Mouse (Mus musculus): ENCODE data around the gene Sim2. TPM values are rescaled to one million over a fixed set of nuclear protein-coding genes. Genes with fewer than 3 reads are reported as not detected.

Gene Sim2
- polyA plus RNA-seq (2014; fragmentation: Nextera tagmentation; extraction: Ambion mirVana), result 1.2 and 1.3 TPM in 2 replicates

DNA sequence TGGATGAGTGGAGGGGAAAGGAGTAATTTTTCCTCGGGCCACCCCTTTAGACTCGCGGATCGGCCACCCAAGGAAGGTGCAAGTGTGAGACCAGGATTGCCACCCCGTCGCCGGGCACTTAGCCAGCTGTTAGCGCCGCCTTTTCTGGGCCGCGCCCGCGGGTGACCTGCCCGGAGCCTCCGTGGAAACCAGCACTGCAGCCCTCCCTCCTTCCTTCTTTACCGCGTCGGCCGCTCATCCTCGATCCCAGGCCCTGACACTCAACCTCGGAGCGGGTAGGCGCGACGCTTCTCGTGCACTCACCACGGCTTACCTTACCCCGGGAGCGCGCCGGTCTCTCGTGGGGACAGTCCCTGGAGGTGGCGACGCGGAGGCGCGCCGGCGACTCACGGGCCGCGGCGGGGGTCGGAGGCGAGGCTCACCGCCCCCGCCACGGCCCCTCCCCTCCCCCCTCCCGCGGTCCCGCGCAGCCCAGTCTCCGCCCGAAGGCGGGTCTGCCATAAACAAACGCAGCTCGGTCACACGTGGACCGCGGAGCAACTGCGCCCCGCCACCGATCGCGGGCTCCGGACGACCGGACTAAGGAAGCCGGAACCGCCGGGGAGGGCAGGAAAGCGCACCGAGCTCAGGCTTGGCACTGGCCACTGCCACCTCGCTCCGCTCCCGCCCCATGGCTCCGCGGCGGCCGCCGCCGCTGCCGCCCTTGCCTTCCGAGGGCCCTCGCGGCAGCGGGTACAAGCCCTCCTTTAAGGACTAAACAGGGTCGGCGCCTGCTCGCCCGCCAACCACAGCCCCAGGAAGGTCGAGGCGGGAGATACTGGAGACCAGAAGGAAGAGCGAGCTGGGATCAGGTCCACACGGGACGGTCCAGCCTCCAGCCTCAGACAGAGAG, at the start of gene Sim2:
TSS of gene Sim2 (plus strand) at position 221 of the 892 bp plus-strand sequence.
- 0 out of 2 replicates have a peak, but pooled peaks have one; percentile 8 for ATAC-seq (replicated peaks; ENCODE audit: low FRiP score)

DNA sequence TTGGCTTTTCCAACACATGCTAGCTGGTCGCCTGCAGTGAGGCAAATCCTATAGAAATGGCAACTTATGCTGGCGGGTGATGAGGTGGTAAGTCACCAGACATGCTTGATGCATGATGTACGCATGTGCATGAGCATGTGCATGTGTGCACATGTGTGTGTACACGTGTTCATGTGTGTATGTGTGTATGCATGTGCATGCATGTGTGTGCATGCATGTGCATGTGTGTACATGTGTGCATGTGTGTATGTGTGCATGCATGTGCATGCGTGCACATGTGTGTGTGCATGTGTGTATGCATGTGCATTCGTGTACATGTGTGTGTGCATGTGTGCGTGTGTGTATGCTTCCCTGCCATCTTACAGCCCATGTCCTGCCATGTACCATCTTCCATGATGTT, 47.5 kb upstream of the Sim2 start:
- Histone ChIP-seq H3K36me3 (ENCODE audit: control insufficient read depth, insufficient read depth, low read length) (no peaks in the 10 kb centered on the region), H3K4me1 (replicated peaks; ENCODE audit: control insufficient read depth, insufficient read depth, low read length) (peaks cover 5% of the 10 kb centered on the region), H3K4me3 (ENCODE audit: low read depth, low read length) (no peak overlapping the region), H3K4me2 (ENCODE audit: low read depth, low read length, severe bottlenecking) (no peak overlapping the region), H3K9me3 (ENCODE audit: control insufficient read depth, low read length) (no peaks in the 10 kb centered on the region), H3K9ac (ENCODE audit: low read length) (no peak overlapping the region), H3K27ac (ENCODE audit: low read depth, low read length) (no peak overlapping the region), H3K27me3 (ENCODE audit: control insufficient read depth, insufficient read depth, low read length) (peaks cover 3% of the 10 kb centered on the region; the same call in 1 of the 2 replicates)
- DNase-seq (ENCODE audit: low spot score) (no peak), ATAC-seq (replicated peaks; ENCODE audit: low FRiP score) (no peak)
- 88% methylated on average over 7 of the region's 7 CpGs for WGBS

More for the DNA sequence above, at the start of gene Sim2:
- peak within 1 kb of the TSS; percentile 53 for H3K4me2 ChIP-seq (ENCODE audit: low read depth, low read length, severe bottlenecking)
- no peaks in the 10 kb centered on the region for H3K9me3 ChIP-seq (ENCODE audit: control insufficient read depth, low read length)
- H3K4me1 ChIP-seq (replicated peaks; ENCODE audit: control insufficient read depth, insufficient read depth, low read length), result peaks cover 21% of the 10 kb centered on the region
- peak within 1 kb of the TSS; percentile 31 for H3K4me3 ChIP-seq (ENCODE audit: low read depth, low read length)
- H3K27me3 ChIP-seq (ENCODE audit: control insufficient read depth, insufficient read depth, low read length), result peaks cover 95% of the 10 kb centered on the region
- peak within 1 kb of the TSS; percentile 27 for H3K9ac ChIP-seq (ENCODE audit: low read length)
- DNase-seq (ENCODE audit: low spot score), result peak; percentile 63
- no peaks in the 10 kb centered on the region for H3K36me3 ChIP-seq (ENCODE audit: control insufficient read depth, insufficient read depth, low read length)
- under 1% methylated on average over 90 of the region's 96 CpGs for WGBS
- H3K27ac ChIP-seq (ENCODE audit: low read depth, low read length), result no peak within 1 kb of the TSS

DNA sequence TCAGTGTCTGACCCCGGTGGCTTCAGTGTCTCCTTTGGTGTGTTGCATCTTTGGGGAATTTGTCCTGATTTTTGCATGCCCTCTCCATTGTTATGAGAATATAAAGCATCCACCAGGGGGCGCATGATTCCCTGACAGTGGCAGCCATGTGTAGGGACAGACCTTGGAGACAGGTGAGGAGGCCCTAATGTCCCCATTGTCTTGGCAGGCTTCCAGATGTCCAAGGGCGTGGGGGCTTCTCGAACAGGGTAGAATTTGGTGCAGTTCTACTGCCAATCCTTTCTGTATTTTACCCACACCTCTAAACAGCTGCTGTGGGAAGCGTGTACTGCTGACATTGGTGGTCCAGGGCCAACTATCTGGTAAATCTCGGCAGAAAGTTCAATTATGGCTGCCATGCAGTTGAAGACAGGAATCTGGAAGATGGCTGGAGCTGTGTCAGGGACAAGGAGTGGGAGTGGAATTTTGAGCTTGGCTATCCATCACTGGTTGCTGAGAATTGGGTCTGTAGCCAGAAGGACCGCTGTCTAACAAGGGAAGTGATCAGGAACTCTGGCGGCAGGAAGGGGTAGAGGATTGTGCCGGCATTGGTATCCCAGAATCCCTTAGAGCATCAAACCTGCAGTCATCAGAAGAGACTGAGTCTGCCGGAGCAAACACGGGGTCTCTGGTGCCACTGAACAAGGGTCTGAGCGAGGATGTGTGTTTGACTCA, 46.3 kb upstream of the Sim2 start:
- ATAC-seq (replicated peaks; ENCODE audit: low FRiP score) (peak; percentile 39; the same call in 1 of the 2 replicates), DNase-seq (ENCODE audit: low spot score) (peak; percentile 72)
- Histone ChIP-seq H3K4me3 (ENCODE audit: low read depth, low read length) (no peak overlapping the region), H3K27ac (ENCODE audit: low read depth, low read length) (no peak overlapping the region), H3K27me3 (ENCODE audit: control insufficient read depth, insufficient read depth, low read length) (peaks cover 3% of the 10 kb centered on the region; the same call in 1 of the 2 replicates), H3K9me3 (ENCODE audit: control insufficient read depth, low read length) (no peaks in the 10 kb centered on the region), H3K4me2 (ENCODE audit: low read depth, low read length, severe bottlenecking) (no peak overlapping the region), H3K9ac (ENCODE audit: low read length) (no peak overlapping the region), H3K4me1 (replicated peaks; ENCODE audit: control insufficient read depth, insufficient read depth, low read length) (peaks cover 5% of the 10 kb centered on the region), H3K36me3 (ENCODE audit: control insufficient read depth, insufficient read depth, low read length) (no peaks in the 10 kb centered on the region)
- WGBS, result 69% methylated on average over 12 of the region's 12 CpGs

DNA sequence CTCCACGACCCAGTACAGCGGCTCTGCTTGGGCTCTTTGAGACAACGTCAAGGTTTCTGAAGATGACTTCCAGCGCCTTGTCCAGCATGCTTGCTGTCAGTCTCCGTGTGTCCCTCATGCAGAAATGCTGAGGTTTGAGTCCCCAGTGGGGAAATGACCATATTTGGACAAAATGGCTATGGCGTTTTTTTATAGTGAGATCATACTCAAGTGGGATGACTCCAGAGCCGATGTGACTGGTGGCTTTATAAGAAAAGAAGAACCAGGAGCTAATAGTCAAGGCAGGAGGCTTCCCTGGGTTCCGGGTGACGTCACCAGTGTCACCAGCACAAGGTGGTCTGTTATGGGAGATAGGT, 45.8 kb upstream of the Sim2 start:
- Histone ChIP-seq H3K4me2 (ENCODE audit: low read depth, low read length, severe bottlenecking) (no peak overlapping the region), H3K9ac (ENCODE audit: low read length) (no peak overlapping the region), H3K27me3 (ENCODE audit: control insufficient read depth, insufficient read depth, low read length) (peaks cover 3% of the 10 kb centered on the region; the same call in 1 of the 2 replicates), H3K36me3 (ENCODE audit: control insufficient read depth, insufficient read depth, low read length) (no peaks in the 10 kb centered on the region), H3K4me3 (ENCODE audit: low read depth, low read length) (no peak overlapping the region), H3K27ac (ENCODE audit: low read depth, low read length) (no peak overlapping the region), H3K4me1 (replicated peaks; ENCODE audit: control insufficient read depth, insufficient read depth, low read length) (peaks cover 5% of the 10 kb centered on the region), H3K9me3 (ENCODE audit: control insufficient read depth, low read length) (no peaks in the 10 kb centered on the region)
- ATAC-seq (replicated peaks; ENCODE audit: low FRiP score) (no peak), DNase-seq (ENCODE audit: low spot score) (no peak)
- whole genome bisulfite sequencing, result 87% methylated on average over 9 of the region's 9 CpGs

DNA sequence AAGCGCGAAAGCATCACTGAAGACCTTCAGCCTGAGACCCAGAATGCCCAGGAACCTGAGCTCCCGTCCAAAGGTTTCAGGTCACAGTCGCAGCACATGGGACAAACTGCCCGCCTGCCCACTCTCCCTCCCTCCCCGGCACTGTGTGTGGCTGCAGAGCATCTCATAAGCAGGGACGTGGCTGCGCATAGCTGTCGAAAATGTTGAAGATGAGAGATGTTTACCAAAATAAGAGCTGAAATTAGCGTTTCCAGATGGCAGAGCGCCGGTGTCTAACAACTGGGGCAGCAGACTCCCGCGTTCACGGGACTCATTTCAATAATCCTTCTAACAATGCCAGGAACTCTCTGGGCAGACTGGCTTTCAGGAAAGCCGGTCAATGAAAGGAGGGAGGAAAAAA, 44.2 kb upstream of the Sim2 start:
- H3K4me2 ChIP-seq (ENCODE audit: low read depth, low read length, severe bottlenecking), result peak overlapping the region; percentile 24
- H3K9me3 ChIP-seq (ENCODE audit: control insufficient read depth, low read length), result no peaks in the 10 kb centered on the region
- no peak overlapping the region for H3K4me3 ChIP-seq (ENCODE audit: low read depth, low read length)
- ATAC-seq (replicated peaks; ENCODE audit: low FRiP score) (no peak), DNase-seq (ENCODE audit: low spot score) (no peak)
- no peaks in the 10 kb centered on the region for H3K36me3 ChIP-seq (ENCODE audit: control insufficient read depth, insufficient read depth, low read length)
- no peak overlapping the region for H3K9ac ChIP-seq (ENCODE audit: low read length)
- no peak overlapping the region for H3K27ac ChIP-seq (ENCODE audit: low read depth, low read length)
- 12% methylated on average over 16 of the region's 16 CpGs for WGBS
- H3K4me1 ChIP-seq (replicated peaks; ENCODE audit: control insufficient read depth, insufficient read depth, low read length), result peaks cover 5% of the 10 kb centered on the region
- H3K27me3 ChIP-seq (ENCODE audit: control insufficient read depth, insufficient read depth, low read length), result peaks cover 3% of the 10 kb centered on the region; the same call in 1 of the 2 replicates

DNA sequence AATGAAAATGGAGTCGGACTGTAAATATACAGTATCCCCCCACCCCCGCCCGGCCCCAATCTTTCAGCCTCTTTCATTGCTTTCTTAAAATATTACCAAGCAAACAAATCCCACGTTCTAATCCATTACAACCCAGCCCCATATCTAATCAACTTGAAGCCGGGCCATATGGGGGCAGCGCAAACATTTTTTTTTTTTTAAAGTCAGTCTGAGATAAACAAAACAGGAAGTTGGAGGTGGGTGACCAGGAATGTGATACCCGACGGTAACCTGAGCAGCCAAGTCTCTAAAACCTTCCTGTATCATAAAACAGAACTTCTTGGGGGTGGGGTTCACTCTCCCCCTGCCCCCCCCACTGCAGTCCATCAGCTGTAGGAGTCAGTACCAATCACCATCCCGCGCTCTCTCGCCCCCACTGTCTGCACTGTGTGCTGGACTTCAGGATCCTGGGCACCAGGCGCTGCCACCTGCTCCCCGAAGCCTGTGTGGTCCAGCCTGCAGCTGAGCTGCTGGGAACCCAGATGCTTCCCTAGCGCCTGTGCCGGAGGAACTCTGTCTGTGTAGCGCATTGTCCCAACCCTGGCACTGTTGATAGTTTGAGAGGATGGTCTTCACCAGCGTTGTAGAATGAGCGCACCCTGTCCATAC, 43.5 kb upstream of the Sim2 start:
- peak; percentile 68 for DNase-seq (ENCODE audit: low spot score)
- H3K4me3 ChIP-seq (ENCODE audit: low read depth, low read length), result no peak overlapping the region
- no peaks in the 10 kb centered on the region for H3K36me3 ChIP-seq (ENCODE audit: control insufficient read depth, insufficient read depth, low read length)

DNA sequence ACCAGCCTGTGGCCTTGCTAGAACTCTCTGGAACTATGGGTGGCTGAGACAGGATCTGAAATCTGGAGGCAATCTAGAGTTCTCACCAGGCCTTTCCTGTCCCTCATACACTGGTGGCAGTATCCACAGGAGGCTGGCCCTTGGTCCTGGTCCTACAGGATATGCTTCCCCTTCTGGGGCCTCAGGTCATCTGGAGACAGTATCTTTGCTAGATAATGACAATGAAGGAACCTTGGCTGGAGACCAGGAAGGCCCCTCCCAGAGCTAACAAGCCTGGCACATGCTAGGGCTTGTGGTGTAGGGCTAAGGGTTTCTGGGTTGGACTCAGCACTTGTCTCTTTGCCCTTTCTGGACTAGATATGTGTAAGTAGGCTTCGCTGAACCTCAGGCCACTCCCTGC, 40.9 kb upstream of the Sim2 start:
- WGBS, result 100% methylated on average over 1 of the region's 1 CpGs
- H3K9me3 ChIP-seq (ENCODE audit: control insufficient read depth, low read length), result no peaks in the 10 kb centered on the region
- H3K27ac ChIP-seq (ENCODE audit: low read depth, low read length), result no peak overlapping the region
- H3K4me2 ChIP-seq (ENCODE audit: low read depth, low read length, severe bottlenecking), result no peak overlapping the region
- H3K36me3 ChIP-seq (ENCODE audit: control insufficient read depth, insufficient read depth, low read length), result no peaks in the 10 kb centered on the region
- no peak overlapping the region for H3K4me3 ChIP-seq (ENCODE audit: low read depth, low read length)
- DNase-seq (ENCODE audit: low spot score) (no peak), ATAC-seq (replicated peaks; ENCODE audit: low FRiP score) (no peak)
- peaks cover 5% of the 10 kb centered on the region for H3K4me1 ChIP-seq (replicated peaks; ENCODE audit: control insufficient read depth, insufficient read depth, low read length)
- H3K9ac ChIP-seq (ENCODE audit: low read length), result no peak overlapping the region
- H3K27me3 ChIP-seq (ENCODE audit: control insufficient read depth, insufficient read depth, low read length), result peaks cover 3% of the 10 kb centered on the region; the same call in 1 of the 2 replicates

More for the DNA sequence above, 43.5 kb upstream of the Sim2 start:
- no peak overlapping the region for H3K9ac ChIP-seq (ENCODE audit: low read length)
- 35% methylated on average over 18 of the region's 18 CpGs for WGBS
- peak overlapping the region; percentile 24; the same call in 1 of the 2 replicates for H3K4me2 ChIP-seq (ENCODE audit: low read depth, low read length, severe bottlenecking)
- H3K27me3 ChIP-seq (ENCODE audit: control insufficient read depth, insufficient read depth, low read length), result peaks cover 3% of the 10 kb centered on the region; the same call in 1 of the 2 replicates
- no peak overlapping the region for H3K27ac ChIP-seq (ENCODE audit: low read depth, low read length)
- 0 out of 2 replicates have a peak, but pooled peaks have one; percentile 46 for ATAC-seq (replicated peaks; ENCODE audit: low FRiP score)
- H3K9me3 ChIP-seq (ENCODE audit: control insufficient read depth, low read length), result no peaks in the 10 kb centered on the region
- H3K4me1 ChIP-seq (replicated peaks; ENCODE audit: control insufficient read depth, insufficient read depth, low read length), result peaks cover 5% of the 10 kb centered on the region

DNA sequence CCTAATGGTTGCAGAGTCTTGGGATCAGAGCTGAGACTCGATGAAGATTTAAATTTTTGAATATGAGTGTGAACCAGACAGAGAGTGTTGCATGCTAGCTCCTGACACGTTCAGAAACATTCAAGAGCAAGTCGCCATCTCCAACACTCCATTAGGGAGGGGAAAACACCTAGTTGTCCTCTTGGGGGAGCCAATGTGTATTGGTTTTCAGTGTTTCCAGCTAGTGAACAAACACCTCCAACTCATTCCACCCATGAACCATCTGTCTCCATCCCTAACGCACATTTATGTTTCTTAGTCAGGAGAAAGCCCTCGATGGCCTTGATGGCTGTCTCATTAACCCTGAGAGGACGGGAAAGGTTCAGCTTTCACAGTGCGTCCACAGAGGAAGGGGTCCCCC, 39.7 kb upstream of the Sim2 start:
- Histone ChIP-seq H3K36me3 (ENCODE audit: control insufficient read depth, insufficient read depth, low read length) (no peaks in the 10 kb centered on the region), H3K4me3 (ENCODE audit: low read depth, low read length) (no peak overlapping the region), H3K27me3 (ENCODE audit: control insufficient read depth, insufficient read depth, low read length) (no peaks in the 10 kb centered on the region; the same call in 1 of the 2 replicates), H3K9ac (ENCODE audit: low read length) (no peak overlapping the region), H3K9me3 (ENCODE audit: control insufficient read depth, low read length) (no peaks in the 10 kb centered on the region), H3K27ac (ENCODE audit: low read depth, low read length) (no peak overlapping the region), H3K4me2 (ENCODE audit: low read depth, low read length, severe bottlenecking) (no peak overlapping the region), H3K4me1 (replicated peaks; ENCODE audit: control insufficient read depth, insufficient read depth, low read length) (peaks cover 5% of the 10 kb centered on the region)
- WGBS, result 60% methylated on average over 7 of the region's 7 CpGs
- ATAC-seq (replicated peaks; ENCODE audit: low FRiP score), result no peak
- no peak for DNase-seq (ENCODE audit: low spot score)
